Mouse (Mus musculus): ENCODE data around the gene Bdnf.

- TF ChIP-seq UBTF (IDR thresholded peaks at IDR 0.05; ENCODE audit: low read depth, low read length) (no peak), ELF1 (IDR thresholded peaks at IDR 0.05; ENCODE audit: low read depth, low read length) (no peak), CTCF (conservative IDR thresholded peaks at IDR 0.05 in 1 of 2, IDR thresholded peaks at IDR 0.05 in 1 of 2; ENCODE audit: low read depth in 2 of 2, low read length in 2 of 2) (no peak), POLR2AphosphoS2 (IDR thresholded peaks at IDR 0.05; ENCODE audit: low read depth, low read length) (no peak), ZC3H11A (IDR thresholded peaks at IDR 0.05; ENCODE audit: low read depth, low read length) (no peak), TBP (conservative IDR thresholded peaks at IDR 0.05; ENCODE audit: low read depth, low read length) (no peak), RCOR1 (conservative IDR thresholded peaks at IDR 0.05; ENCODE audit: low read depth, low read length) (no peak), USF1 (IDR thresholded peaks at IDR 0.05; ENCODE audit: low read depth, low read length) (no peak)
Measured at GRCm38 (mm10) chr2:109675051-109675450, 551 bp downstream of the Bdnf start.
